Mouse (Mus musculus): ENCODE measurements around the gene Arhgef39. TPM values are rescaled to one million over a fixed set of nuclear protein-coding genes. Genes with fewer than 3 reads are reported as not detected.

The Arhgef39 gene
- polyA plus RNA-seq, 2 experiments, result 23.4 to 37.5 TPM

- WGBS (ENCODE audit: insufficient replicate concordance), result 63% methylated on average over 4 of the region's 4 CpGs
- H3K4me1 ChIP-seq (replicated peaks; ENCODE audit: control insufficient read depth in 2 of 2, insufficient read depth in 2 of 2, low read length in 1 of 2), result peaks cover 0 to 7% of the 10 kb centered on the region in 2 experiments; a peak in 2 of 4 replicates
- no peaks in the 10 kb centered on the region for H3K9me3 ChIP-seq (ENCODE audit: control insufficient read depth, low read length)
- no peak overlapping the region for H3K4me3 ChIP-seq (ENCODE audit: insufficient read depth in 1 of 2, low read depth in 2 of 2, low read length in 2 of 2)
- no peaks in the 10 kb centered on the region; the same call in 1 of the 2 replicates for H3K27me3 ChIP-seq (ENCODE audit: control insufficient read depth, insufficient read depth, low read length)
- DNase-seq (ENCODE audit: low read depth in 3 of 3, low spot score in 3 of 3) (no peak), ATAC-seq (ENCODE audit: insufficient read depth) (no peak)
- H3K27ac ChIP-seq, result no peak overlapping the region
- no peak overlapping the region for H3K9ac ChIP-seq (replicated peaks)
- H3K4me2 ChIP-seq (ENCODE audit: low read depth), result no peak overlapping the region
- TF ChIP-seq EP300 (IDR thresholded peaks at IDR 0.05; ENCODE audit: low read depth) (no peak), CTCF (IDR thresholded peaks at IDR 0.05; ENCODE audit: low read depth) (no peak)
- H3K36me3 ChIP-seq (replicated peaks; ENCODE audit: control insufficient read depth, insufficient read depth, low read depth), result no peaks in the 10 kb centered on the region
These were observed 14.3 kb upstream of the Arhgef39 start for GRCm38 (mm10) chr4:43513791-43514190.

DNA sequence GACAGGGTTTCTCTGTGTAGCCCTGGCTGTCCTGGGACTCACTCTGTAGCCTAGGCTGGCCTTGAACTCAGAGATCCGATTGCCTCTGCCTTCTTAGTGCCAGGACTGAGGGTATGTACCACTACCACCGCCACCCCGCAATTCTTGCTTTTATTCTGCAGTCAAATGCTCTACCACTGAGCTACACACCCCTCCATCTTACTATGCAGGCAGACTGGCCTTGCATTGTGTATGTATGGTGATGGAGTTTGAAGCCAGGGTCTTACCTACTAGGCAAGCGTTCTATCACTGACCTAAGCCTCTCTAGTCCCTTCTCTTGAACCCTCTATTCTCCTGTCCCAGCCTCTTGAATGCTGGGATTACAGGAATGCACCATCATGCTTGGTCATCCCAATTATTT is 13.8 kb upstream of the Arhgef39 start:
- Histone ChIP-seq H3K27me3 (ENCODE audit: control insufficient read depth, insufficient read depth, low read length) (no peaks in the 10 kb centered on the region), H3K4me3 (ENCODE audit: insufficient read depth in 1 of 2, low read depth in 2 of 2, low read length in 2 of 2) (no peak overlapping the region), H3K9me3 (ENCODE audit: control insufficient read depth, low read length) (no peaks in the 10 kb centered on the region), H3K27ac (no peak overlapping the region), H3K4me1 (replicated peaks; ENCODE audit: control insufficient read depth in 2 of 2, insufficient read depth in 2 of 2, low read length in 1 of 2) (peaks cover 0 to 8% of the 10 kb centered on the region in 2 experiments; a peak in 2 of 4 replicates), H3K9ac (replicated peaks) (no peak overlapping the region), H3K36me3 (replicated peaks; ENCODE audit: control insufficient read depth, insufficient read depth, low read depth) (no peaks in the 10 kb centered on the region), H3K4me2 (ENCODE audit: low read depth) (no peak overlapping the region)
- TF ChIP-seq CTCF (IDR thresholded peaks at IDR 0.05; ENCODE audit: low read depth) (no peak), EP300 (IDR thresholded peaks at IDR 0.05; ENCODE audit: low read depth) (no peak)
- WGBS (ENCODE audit: insufficient replicate concordance), result 77% methylated on average over 4 of the region's 4 CpGs
- ATAC-seq (ENCODE audit: insufficient read depth), result no peak
- DNase-seq (ENCODE audit: low read depth in 3 of 3, low spot score in 3 of 3), result no peak

- Histone ChIP-seq H3K9me3 (ENCODE audit: control insufficient read depth, low read length) (no peaks in the 10 kb centered on the region), H3K9ac (replicated peaks) (no peak overlapping the region), H3K27ac (no peak overlapping the region), H3K27me3 (ENCODE audit: control insufficient read depth, insufficient read depth, low read length) (no peaks in the 10 kb centered on the region), H3K4me1 (replicated peaks; ENCODE audit: control insufficient read depth in 2 of 2, insufficient read depth in 2 of 2, low read length in 1 of 2) (peaks cover 0 to 12% of the 10 kb centered on the region in 2 experiments; a peak in 2 of 4 replicates), H3K4me3 (ENCODE audit: insufficient read depth in 1 of 2, low read depth in 2 of 2, low read length in 2 of 2) (no peak overlapping the region), H3K4me2 (ENCODE audit: low read depth) (no peak overlapping the region), H3K36me3 (replicated peaks; ENCODE audit: control insufficient read depth, insufficient read depth, low read depth) (no peaks in the 10 kb centered on the region)
- TF ChIP-seq CTCF (IDR thresholded peaks at IDR 0.05; ENCODE audit: low read depth), result no peak
- TF ChIP-seq EP300 (IDR thresholded peaks at IDR 0.05; ENCODE audit: low read depth), result no peak
- DNase-seq (ENCODE audit: low read depth in 3 of 3, low spot score in 3 of 3), result no peak
- no peak for ATAC-seq (ENCODE audit: insufficient read depth)
- 65% methylated on average over 7 of the region's 7 CpGs for WGBS (ENCODE audit: insufficient replicate concordance)
These were observed 13.2 kb upstream of the Arhgef39 start for GRCm38 (mm10) chr4:43512653-43513052.

- WGBS (ENCODE audit: insufficient replicate concordance), result 64% methylated on average over 19 of the region's 19 CpGs
- TF ChIP-seq EP300 (IDR thresholded peaks at IDR 0.05; ENCODE audit: low read depth) (no peak), CTCF (IDR thresholded peaks at IDR 0.05; ENCODE audit: low read depth) (no peak)
- no peaks in the 10 kb centered on the region for H3K27me3 ChIP-seq (ENCODE audit: control insufficient read depth, insufficient read depth, low read length)
- no peak for ATAC-seq (ENCODE audit: insufficient read depth)
- H3K27ac ChIP-seq, result no peak overlapping the region
- no peak overlapping the region for H3K9ac ChIP-seq (replicated peaks)
- no peak overlapping the region for H3K4me2 ChIP-seq (ENCODE audit: low read depth)
- H3K4me3 ChIP-seq (ENCODE audit: insufficient read depth in 1 of 2, low read depth in 2 of 2, low read length in 2 of 2), result no peak overlapping the region
- H3K9me3 ChIP-seq (ENCODE audit: control insufficient read depth, low read length), result no peaks in the 10 kb centered on the region
- no peak for DNase-seq (ENCODE audit: low read depth in 3 of 3, low spot score in 3 of 3)
- H3K36me3 ChIP-seq (replicated peaks; ENCODE audit: control insufficient read depth, insufficient read depth, low read depth), result no peaks in the 10 kb centered on the region
- H3K4me1 ChIP-seq (replicated peaks; ENCODE audit: control insufficient read depth in 2 of 2, insufficient read depth in 2 of 2, low read length in 1 of 2), result peaks cover 0 to 12% of the 10 kb centered on the region in 2 experiments; a peak in 2 of 4 replicates
These were observed 12.4 kb upstream of the Arhgef39 start for GRCm38 (mm10) chr4:43511675-43512454.

- no peaks in the 10 kb centered on the region for H3K36me3 ChIP-seq (replicated peaks; ENCODE audit: control insufficient read depth, insufficient read depth, low read depth)
- DNase-seq (ENCODE audit: low read depth in 3 of 3, low spot score in 3 of 3) (no peak), ATAC-seq (ENCODE audit: insufficient read depth) (no peak)
- H3K4me3 ChIP-seq (ENCODE audit: insufficient read depth in 1 of 2, low read depth in 2 of 2, low read length in 2 of 2), result peak overlapping the region in 1 of 2 experiments; percentile 69; a peak in 2 of 4 replicates
- peak overlapping the region; percentile 71 for H3K4me2 ChIP-seq (ENCODE audit: low read depth)
- WGBS (ENCODE audit: insufficient replicate concordance), result 15% methylated on average over 9 of the region's 9 CpGs
- no peak overlapping the region for H3K27ac ChIP-seq
- TF ChIP-seq CTCF (IDR thresholded peaks at IDR 0.05; ENCODE audit: low read depth), result no peak
- TF ChIP-seq EP300 (IDR thresholded peaks at IDR 0.05; ENCODE audit: low read depth), result no peak
- H3K27me3 ChIP-seq (ENCODE audit: control insufficient read depth, insufficient read depth, low read length), result no peaks in the 10 kb centered on the region
- no peaks in the 10 kb centered on the region for H3K9me3 ChIP-seq (ENCODE audit: control insufficient read depth, low read length)
- peaks cover 0 to 12% of the 10 kb centered on the region in 2 experiments; a peak in 2 of 4 replicates for H3K4me1 ChIP-seq (replicated peaks; ENCODE audit: control insufficient read depth in 2 of 2, insufficient read depth in 2 of 2, low read length in 1 of 2)
- H3K9ac ChIP-seq (replicated peaks), result no peak overlapping the region
These were observed 9.6 kb upstream of the Arhgef39 start for GRCm38 (mm10) chr4:43509109-43509508.

All from liver, embryonic 14.5 days (tissue).